Mouse (Mus musculus) forebrain, embryonic 11.5 days (tissue): ENCODE data around the gene Fibp. TPM values are rescaled to one million over a fixed set of nuclear protein-coding genes. Genes with fewer than 3 reads are reported as not detected.

Experiments
- ATAC-seq: fragments of 200-750 bp; cut with Nextera tagmentation; replicated peaks from 2 replicates; pipeline ENCODE4 v1.8.0; 2017; ENCODE audit warnings: moderate TSS enrichment; ENCODE audit not compliant: low FRiP score
- DNase-seq: peaks from one replicate; pipeline ENCODE4 v3.0.0-alpha.2; 2017; ENCODE audit warnings: low spot score
- H3K27ac ChIP-seq: fragments of 300-500 bp; sonication (generic); 2 replicates; pipeline ENCODE4 v1.5.1; 2014; ENCODE audit warnings: low read depth, low read length
- H3K27me3 ChIP-seq: fragments of 300-500 bp; sonication (generic); 2 replicates; pipeline ENCODE4 v1.6.1; 2014; ENCODE audit warnings: mild to moderate bottlenecking, low read length, mixed read lengths; ENCODE audit not compliant: control insufficient read depth, insufficient read depth
- H3K36me3 ChIP-seq: fragments of 300-500 bp; sonication (generic); 2 replicates; pipeline ENCODE4 v1.6.1; 2014; ENCODE audit warnings: mild to moderate bottlenecking, low read length, moderate library complexity, mixed read lengths; ENCODE audit not compliant: control insufficient read depth, insufficient read depth
- H3K4me1 ChIP-seq: fragments of 300-500 bp; sonication (generic); replicated peaks from 2 replicates; pipeline ENCODE4 v1.6.1; 2014; ENCODE audit warnings: low read length, mixed read lengths; ENCODE audit not compliant: control insufficient read depth, insufficient read depth
- H3K4me2 ChIP-seq: fragments of 300-500 bp; sonication (generic); 2 replicates; pipeline ENCODE4 v1.6.1; 2014; ENCODE audit warnings: low read depth, mild to moderate bottlenecking, low read length, moderate library complexity, mixed read lengths; ENCODE audit not compliant: severe bottlenecking
- H3K4me3 ChIP-seq: fragments of 300-500 bp; sonication (generic); 2 replicates; pipeline ENCODE4 v1.5.1; 2014; ENCODE audit warnings: low read depth, low read length
- H3K9ac ChIP-seq: fragments of 300-500 bp; sonication (generic); 2 replicates; pipeline ENCODE4 v1.6.1; 2014; ENCODE audit warnings: low read length
- H3K9me3 ChIP-seq: fragments of 300-500 bp; sonication (generic); 2 replicates; pipeline ENCODE4 v1.6.1; 2016; ENCODE audit warnings: low read length, mixed read lengths; ENCODE audit not compliant: control insufficient read depth
- WGBS: fragments of 180-500 bp; shearing (Covaris S2); extraction: QIAGEN DNeasy Blood & Tissue Kit; methylation state at CpG from one replicate; pipeline ENCODE4 v1.1.7; 2014; 5-methylcytosine and 5-hydroxymethylcytosine counted together
- polyA plus RNA-seq: library from polyadenylated mRNA; unstranded; fragments of >200 nt; fragmentation: Nextera tagmentation; extraction: Ambion mirVana; gene quantifications from 2 replicates; pipeline ENCODE4 v1.2.1, GENCODE M21; 2014

Gene Fibp
- polyA plus RNA-seq, 1 experiment from 2014 or later = 105 TPM

DNA sequence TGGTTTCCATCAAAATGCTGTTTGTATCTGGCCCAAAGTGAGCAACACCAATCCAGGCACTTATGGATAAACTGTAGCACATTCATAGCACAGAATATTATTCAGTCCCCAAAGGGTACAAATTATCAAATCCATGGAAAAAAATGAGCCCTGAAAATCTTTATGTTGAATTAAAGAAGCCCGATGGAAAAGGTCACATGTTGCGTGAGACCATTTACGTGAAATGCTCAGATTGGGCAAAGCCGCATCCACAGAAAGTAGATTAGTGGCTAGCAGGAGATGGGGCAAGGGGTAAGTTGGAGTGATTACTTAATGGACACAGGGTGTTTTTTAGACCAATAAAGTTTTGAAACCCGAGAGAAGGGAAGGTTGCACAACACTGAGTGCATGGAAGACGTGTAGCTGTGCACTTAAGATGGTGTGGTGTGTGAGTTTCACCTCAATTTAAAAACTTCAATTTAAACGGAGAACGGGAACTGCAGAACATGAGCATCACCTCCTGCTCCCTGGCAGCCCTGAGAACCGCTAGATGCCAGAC is 16.0 kb upstream of the Fibp start:
- Histone ChIP-seq H3K27ac (no peak overlapping the region), H3K4me3 (no peak overlapping the region), H3K9me3 (no peaks in the 10 kb centered on the region; the same call in 1 of the 2 replicates), H3K9ac (no peak overlapping the region), H3K27me3 (peaks cover 28% of the 10 kb centered on the region), H3K4me2 (no peak overlapping the region), H3K4me1 (peaks cover 13% of the 10 kb centered on the region), H3K36me3 (no peaks in the 10 kb centered on the region)
- ATAC-seq (no peak), DNase-seq (no peak)
- 72% methylated on average over 9 of the region's 9 CpGs for WGBS

DNA sequence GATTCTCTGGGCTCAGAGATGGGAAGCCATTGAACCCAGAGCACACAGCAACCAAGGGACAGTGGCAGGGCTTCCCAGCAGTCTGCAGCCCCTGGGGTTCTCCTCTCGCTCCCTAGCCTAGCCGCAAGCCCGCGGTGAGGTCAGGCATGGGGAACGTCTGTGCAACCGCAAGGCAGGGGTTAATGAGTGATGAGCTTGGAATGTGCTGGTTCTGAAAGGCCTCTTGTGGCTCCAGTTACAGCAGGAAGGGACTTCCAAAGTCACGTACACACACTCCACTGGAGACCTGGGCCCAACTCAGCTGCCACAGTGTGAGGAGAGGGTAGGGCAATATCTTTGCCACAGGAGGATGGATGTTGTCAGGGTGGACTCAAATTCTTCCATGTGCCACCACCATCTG is 15.5 kb upstream of the Fibp start:
- H3K4me1 ChIP-seq = peaks cover 13% of the 10 kb centered on the region
- H3K4me3 ChIP-seq = no peak overlapping the region
- ATAC-seq (no peak), DNase-seq (no peak)
- H3K9ac ChIP-seq = no peak overlapping the region
- no peak overlapping the region for H3K27ac ChIP-seq
- no peak overlapping the region for H3K4me2 ChIP-seq
- no peaks in the 10 kb centered on the region; the same call in 1 of the 2 replicates for H3K9me3 ChIP-seq
- no peaks in the 10 kb centered on the region for H3K36me3 ChIP-seq
- WGBS = 39% methylated on average over 7 of the region's 7 CpGs
- H3K27me3 ChIP-seq = peaks cover 33% of the 10 kb centered on the region

DNA sequence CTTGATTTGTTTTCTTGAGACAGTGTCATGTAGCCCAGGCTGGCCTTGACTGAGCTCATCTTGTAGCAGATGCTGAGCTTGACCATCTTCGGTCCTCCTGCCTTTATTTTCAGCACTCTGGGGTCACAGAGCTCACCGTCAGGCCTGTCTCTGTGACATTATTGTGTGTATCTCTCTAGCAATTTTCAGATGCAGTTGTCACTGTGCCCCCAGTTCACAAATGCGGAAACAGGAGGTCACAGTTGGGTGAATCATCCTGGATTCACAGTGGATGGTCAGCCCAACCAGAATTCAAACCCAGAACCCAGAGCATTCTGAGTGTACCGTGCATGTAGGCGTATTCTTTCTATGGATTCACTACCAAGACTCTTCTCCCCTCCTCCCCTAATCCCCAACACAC is 14.7 kb upstream of the Fibp start:
- H3K4me1 ChIP-seq = peaks cover 13% of the 10 kb centered on the region
- H3K9ac ChIP-seq = no peak overlapping the region
- no peaks in the 10 kb centered on the region for H3K36me3 ChIP-seq
- ATAC-seq = no peak
- H3K4me3 ChIP-seq = no peak overlapping the region
- DNase-seq = no peak
- H3K9me3 ChIP-seq = no peaks in the 10 kb centered on the region
- H3K27me3 ChIP-seq = peaks cover 36% of the 10 kb centered on the region
- H3K4me2 ChIP-seq = no peak overlapping the region
- 84% methylated on average over 5 of the region's 5 CpGs for WGBS
- H3K27ac ChIP-seq = no peak overlapping the region

DNA sequence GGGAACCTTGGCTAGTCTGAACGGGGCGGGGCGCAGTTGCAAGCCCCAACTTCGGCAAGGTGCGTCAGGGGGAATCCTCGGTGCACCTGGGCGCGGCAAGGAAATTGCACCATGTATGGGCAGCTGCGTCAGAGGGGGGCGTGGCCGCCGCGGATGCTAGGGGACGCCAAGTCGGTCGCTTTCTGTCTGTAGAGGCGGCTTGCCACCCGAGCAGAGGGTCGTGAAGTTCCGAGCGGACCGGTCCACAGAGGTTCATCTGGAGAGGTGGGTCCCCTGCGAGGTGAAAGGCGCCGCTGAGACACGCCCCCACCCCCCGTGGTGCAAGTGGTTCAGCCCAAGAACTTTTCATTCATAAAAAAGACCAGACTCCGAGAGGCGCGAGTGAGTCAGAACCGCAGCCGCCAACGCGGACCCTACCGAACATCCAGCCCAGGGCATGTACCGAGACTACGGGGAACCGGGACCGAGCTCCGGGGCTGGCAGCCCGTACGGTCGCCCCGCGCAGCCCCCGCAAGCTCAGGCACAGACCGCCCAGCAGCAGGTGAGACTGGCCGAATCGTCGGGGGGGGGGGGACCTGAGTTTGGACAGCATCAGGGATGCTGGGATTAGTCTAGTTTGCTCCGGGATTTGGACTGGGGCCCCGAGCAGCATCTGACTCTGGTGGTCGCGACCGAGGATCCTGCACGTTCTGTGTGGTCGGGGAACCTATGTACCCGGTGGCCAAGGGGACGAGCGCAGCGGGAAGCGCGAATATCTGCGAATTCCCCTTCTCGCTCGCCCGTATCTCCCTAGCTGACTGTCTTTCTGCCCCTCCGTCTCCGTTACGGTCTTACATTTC is 12.7 kb upstream of the Fibp start, which contains the start of gene Fosl1:
Gene Fosl1 (plus strand): TSS at position 33 of the 839 bp plus-strand sequence.
- peaks cover 36% of the 10 kb centered on the region for H3K27me3 ChIP-seq
- no peaks in the 10 kb centered on the region for H3K9me3 ChIP-seq
- ATAC-seq (peak; percentile 63; the same call in 1 of the 2 replicates), DNase-seq (peak; percentile 83)
- no peak within 1 kb of the TSS for H3K27ac ChIP-seq
- no peaks in the 10 kb centered on the region for H3K36me3 ChIP-seq
- WGBS = under 1% methylated on average over 70 of the region's 70 CpGs
- peaks cover 13% of the 10 kb centered on the region for H3K4me1 ChIP-seq
- H3K9ac ChIP-seq = peak within 1 kb of the TSS; percentile 45; the same call in 1 of the 2 replicates
- H3K4me3 ChIP-seq = peak within 1 kb of the TSS; percentile 50
- H3K4me2 ChIP-seq = peak within 1 kb of the TSS; percentile 97

DNA sequence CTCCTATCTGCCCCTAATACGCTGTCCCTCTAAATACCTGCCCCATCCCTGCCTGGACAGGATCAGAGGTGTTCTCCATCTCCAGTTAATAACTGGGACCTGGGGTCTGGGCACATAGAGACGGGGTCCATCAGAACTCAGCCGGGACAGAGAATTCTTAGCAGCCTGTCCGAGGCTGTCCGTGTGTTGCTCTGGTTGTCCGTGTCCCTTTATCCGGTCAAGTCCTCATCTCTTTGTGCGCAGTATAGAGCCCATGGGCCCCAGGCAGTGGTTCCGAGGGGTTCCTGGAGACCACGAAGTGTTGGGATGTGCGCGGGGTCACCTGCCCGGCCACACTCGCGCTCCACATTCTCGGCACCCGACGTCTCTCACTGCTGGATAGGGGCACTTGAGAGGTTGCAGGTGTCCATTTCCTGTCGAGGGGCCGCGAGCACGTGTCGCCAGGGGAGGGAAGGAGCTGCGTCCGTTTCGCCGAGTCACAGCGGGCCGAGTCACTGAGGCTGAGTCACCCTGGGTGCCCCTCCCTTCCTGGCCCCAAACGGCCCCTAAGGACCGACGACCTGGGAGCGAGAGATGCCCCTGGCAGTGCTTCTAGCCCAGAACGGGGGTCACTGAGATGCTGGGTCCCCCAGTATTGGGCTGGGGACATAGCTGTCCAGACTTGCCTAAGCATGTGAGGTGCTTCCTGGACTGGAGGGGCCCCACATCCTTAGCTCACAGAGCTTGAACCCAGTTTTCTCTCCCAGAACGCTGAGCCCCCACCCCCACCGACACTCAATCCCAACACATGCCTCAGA is 11.9 kb upstream of the Fibp start:
- WGBS = 7% methylated on average over 35 of the region's 36 CpGs
- H3K4me1 ChIP-seq = peaks cover 13% of the 10 kb centered on the region
- no peak overlapping the region for H3K9ac ChIP-seq
- peak overlapping the region; percentile 50; the same call in 1 of the 2 replicates for H3K4me3 ChIP-seq
- ATAC-seq (no peak), DNase-seq (no peak)
- H3K4me2 ChIP-seq = peak overlapping the region; percentile 97
- no peaks in the 10 kb centered on the region for H3K36me3 ChIP-seq
- no peaks in the 10 kb centered on the region for H3K9me3 ChIP-seq
- no peak overlapping the region for H3K27ac ChIP-seq
- peaks cover 36% of the 10 kb centered on the region for H3K27me3 ChIP-seq

DNA sequence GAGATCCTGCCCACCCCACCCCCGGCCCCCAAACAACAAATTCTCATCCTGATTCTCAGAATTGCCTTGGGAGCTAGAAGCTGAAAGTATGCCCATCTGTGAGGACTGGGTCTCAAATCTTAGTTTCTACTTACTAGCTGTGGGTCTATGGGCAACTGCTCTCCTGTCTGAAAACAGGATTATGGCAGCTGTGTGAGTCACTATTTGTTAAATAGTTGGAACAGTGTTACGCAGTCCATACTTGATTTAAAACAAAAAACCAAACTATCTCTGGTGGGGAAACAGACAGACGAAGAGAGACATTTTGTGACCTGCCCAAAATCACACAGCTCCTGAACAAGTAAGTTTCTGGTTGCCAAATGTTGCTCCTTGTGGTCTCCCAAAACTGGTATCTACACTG is 10.7 kb upstream of the Fibp start:
- WGBS = 93% methylated on average over 3 of the region's 3 CpGs
- Histone ChIP-seq H3K4me2 (no peak overlapping the region), H3K4me3 (no peak overlapping the region), H3K4me1 (peaks cover 13% of the 10 kb centered on the region), H3K36me3 (no peaks in the 10 kb centered on the region), H3K9me3 (no peaks in the 10 kb centered on the region), H3K9ac (no peak overlapping the region), H3K27ac (no peak overlapping the region), H3K27me3 (peaks cover 36% of the 10 kb centered on the region)
- no peak for ATAC-seq
- DNase-seq = no peak

DNA sequence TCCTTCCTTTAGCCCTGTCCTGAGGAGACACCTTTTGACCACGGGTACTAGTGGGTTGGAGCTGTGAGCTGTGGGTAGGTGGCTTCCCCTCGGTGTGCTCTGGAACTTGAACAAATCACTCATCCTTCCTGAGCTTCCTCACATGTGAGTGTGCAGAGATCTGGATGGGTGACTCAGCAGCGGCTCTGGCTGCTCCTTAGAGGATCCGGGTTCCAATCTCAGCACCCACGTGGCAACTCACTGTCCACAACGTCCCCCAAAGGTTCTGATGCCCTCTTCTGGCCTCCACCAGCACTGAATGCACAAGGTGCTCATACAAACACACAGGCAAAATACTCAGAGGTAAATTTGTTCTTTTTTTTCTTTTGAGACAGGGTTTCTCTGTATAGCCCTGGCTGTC is 8.6 kb upstream of the Fibp start:
- H3K4me1 ChIP-seq = peaks cover 26% of the 10 kb centered on the region
- H3K36me3 ChIP-seq = no peaks in the 10 kb centered on the region
- H3K27me3 ChIP-seq = peaks cover 33% of the 10 kb centered on the region
- ATAC-seq (no peak), DNase-seq (no peak)
- no peaks in the 10 kb centered on the region for H3K9me3 ChIP-seq
- no peak overlapping the region for H3K9ac ChIP-seq
- H3K27ac ChIP-seq = no peak overlapping the region
- H3K4me3 ChIP-seq = no peak overlapping the region
- WGBS = 71% methylated on average over 6 of the region's 6 CpGs
- no peak overlapping the region for H3K4me2 ChIP-seq

DNA sequence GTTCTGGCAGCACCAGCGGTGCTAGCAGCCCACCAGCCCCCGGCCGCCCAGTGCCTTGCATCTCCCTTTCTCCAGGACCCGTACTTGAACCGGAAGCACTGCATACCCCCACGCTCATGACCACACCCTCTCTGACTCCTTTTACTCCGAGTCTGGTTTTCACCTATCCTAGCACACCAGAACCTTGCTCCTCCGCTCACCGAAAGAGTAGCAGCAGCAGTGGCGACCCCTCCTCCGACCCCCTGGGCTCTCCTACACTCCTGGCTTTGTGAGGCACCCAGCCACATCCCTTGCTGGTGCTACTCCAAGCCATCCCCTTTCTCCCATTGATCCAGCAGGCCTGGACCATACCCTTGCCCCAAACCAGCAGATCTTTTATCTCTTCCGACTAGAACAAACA is 5.4 kb upstream of the Fibp start:
- Histone ChIP-seq H3K27ac (no peak overlapping the region), H3K9ac (no peak overlapping the region), H3K4me2 (peak overlapping the region; percentile 99), H3K4me1 (peaks cover 16% of the 10 kb centered on the region; the same call in 1 of the 2 replicates), H3K36me3 (no peaks in the 10 kb centered on the region), H3K9me3 (no peaks in the 10 kb centered on the region), H3K4me3 (no peak overlapping the region), H3K27me3 (peaks cover 8% of the 10 kb centered on the region; the same call in 1 of the 2 replicates)
- 87% methylated on average over 12 of the region's 12 CpGs for WGBS
- ATAC-seq (no peak), DNase-seq (no peak)
